Mouse (Mus musculus): ENCODE data around the gene Palld.

DNA sequence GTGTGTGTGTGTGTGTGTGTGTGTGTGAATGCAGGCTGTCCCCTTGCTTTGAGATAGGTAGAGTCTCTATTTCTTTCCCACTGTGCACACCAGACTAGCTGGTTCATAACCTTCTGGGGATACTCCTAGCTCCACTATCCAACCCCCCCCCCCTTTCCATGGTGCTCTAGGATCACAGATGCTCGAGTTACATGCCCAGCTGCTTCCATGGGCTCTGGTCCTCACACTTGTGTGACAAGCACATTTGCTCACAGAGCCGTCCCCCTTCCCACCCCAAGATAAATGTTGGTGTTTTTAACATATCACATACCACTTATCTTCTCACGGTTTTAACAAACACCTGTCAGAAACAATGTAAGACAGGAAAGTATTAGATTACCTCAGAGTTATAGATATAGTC is 131.2 kb downstream of the Palld start:
- TF ChIP-seq GATA1 (IDR thresholded peaks at IDR 0.05; ENCODE audit: borderline replicate concordance, low read length), result no peak
- no peak for TF ChIP-seq FLI1 (IDR thresholded peaks at IDR 0.05; ENCODE audit: low read length)
